Mouse (Mus musculus) CD4-positive, CD25-positive, alpha-beta regulatory T cell (primary cell): ENCODE results near the gene Mfsd4a. TPM values are rescaled to one million over a fixed set of nuclear protein-coding genes. Genes with fewer than 3 reads are reported as not detected.

Experiments used
- polyA plus RNA-seq: library from polyadenylated mRNA; unstranded; fragments of 100-300 nt; shearing (Covaris generic); gene quantifications from one replicate; pipeline ENCODE4 v1.2.1, GENCODE M21; 2017

The Mfsd4a gene
- polyA plus RNA-seq: 88.8 TPM

DNA sequence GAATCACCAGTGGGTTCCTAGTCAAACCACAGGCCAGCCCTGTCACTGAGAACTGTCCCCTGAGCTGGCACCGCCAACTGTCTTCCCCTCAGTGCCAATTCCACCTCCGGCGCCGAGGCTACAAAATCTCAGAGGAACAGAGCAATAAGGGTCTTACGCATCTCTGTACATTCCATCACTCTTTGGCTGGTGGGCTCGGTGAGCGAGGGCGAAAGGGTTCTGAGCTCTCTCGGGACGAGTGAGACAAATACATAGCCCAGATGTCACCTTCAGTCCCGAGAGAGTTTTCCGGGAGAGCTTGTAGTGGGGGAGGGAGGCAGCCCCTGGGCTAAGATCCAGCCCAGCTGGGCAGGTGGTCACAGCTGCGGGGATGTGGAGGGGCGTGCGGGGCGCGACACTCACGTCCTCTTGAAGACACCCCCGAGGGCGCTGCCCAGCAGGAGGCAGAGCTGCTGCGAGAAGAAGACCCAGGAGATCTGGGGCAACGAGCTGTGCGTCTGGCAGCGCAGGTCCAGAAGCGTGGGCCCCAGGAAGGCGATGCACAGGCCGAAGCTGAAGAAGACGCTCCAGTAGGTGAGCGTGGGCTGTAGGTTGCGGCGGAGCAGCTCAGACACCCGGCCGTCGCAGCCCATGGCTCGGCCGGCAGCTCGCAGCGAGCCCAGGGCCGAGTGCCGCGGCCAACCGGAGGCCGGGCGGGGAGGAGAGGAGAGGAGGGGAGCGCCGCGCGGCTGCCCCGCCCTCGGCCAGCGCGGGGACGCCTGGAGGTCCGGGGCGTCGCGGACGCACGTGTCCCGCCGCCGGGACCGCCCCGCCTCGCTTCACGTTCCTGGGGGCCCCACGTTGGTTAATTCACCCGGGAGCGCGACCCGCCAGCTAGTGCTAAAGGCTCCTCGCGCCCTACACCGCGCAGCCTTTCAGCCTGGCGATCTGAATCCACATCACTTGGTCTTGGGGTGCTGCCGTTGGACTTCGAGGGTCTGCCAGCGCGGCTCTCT, at the start of gene Mfsd4a:
Gene Mfsd4a (minus strand): TSS at position 802 of the 995 bp plus-strand sequence.

DNA sequence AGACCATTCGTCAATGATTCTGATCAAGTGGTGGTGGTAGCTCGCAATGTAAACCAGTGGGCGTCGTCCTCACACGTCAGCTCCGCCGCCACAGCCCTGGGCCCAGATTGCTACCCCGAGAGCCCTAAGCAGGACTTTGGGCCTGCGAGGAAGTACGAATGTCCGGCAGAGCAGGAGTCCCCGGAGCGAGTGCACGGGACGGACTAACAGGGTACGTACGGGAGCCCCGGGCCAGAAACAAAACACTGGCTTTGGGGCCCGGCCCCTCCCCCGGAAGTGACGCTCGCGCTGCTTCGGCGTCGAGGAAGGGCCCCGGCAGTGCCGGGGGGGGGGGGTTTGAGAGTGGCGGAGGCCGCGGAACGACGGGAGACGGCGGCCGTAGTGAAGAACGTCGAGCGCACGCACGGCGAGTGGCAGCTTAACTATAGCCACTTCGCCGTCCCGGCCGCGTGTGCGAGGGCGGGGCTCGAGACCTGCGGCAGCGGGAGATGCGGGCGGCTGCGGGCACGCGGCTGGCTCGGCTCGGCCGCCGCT, 60.5 kb downstream of the Mfsd4a start, which contains the start of gene Elk4:
Gene Elk4 (plus strand): TSS at position 326 of the 534 bp plus-strand sequence.

Other genes starting within 250 kb of the Mfsd4a start
- gene Slc41a1, start 240.6 kb downstream of the Mfsd4a start, polyA plus RNA-seq: 29.1 TPM
- 38.7 TPM for gene Rab29, start 200.8 kb downstream of the Mfsd4a start, polyA plus RNA-seq
- gene Nucks1, start 157.5 kb downstream of the Mfsd4a start, polyA plus RNA-seq: 45.2 TPM
- gene Slc45a3, start 105.1 kb downstream of the Mfsd4a start, polyA plus RNA-seq: 0.81 TPM
- gene Elk4, start 60.5 kb downstream of the Mfsd4a start, polyA plus RNA-seq: 109 TPM
- not detected for gene Cdk18, start 71.6 kb upstream of the Mfsd4a start, polyA plus RNA-seq
- not detected for gene Lemd1, start 123.4 kb upstream of the Mfsd4a start, polyA plus RNA-seq
- not detected for gene AC124108.1, start 123.4 kb upstream of the Mfsd4a start, polyA plus RNA-seq
- not detected for gene Gm10188, start 161.7 kb upstream of the Mfsd4a start, polyA plus RNA-seq
- gene Klhdc8a, start 230.6 kb upstream of the Mfsd4a start, polyA plus RNA-seq: not detected
- 3.8 TPM for gene Nuak2, start 248.1 kb upstream of the Mfsd4a start, polyA plus RNA-seq